Mouse (Mus musculus): ENCODE results near the gene Klf17.
"Not testable (repeated sequence)": the region's sequence is repeated elsewhere in the genome, so short reads cannot be mapped to it uniquely, and the experiment has no call there.

Klf17 gene

DNA sequence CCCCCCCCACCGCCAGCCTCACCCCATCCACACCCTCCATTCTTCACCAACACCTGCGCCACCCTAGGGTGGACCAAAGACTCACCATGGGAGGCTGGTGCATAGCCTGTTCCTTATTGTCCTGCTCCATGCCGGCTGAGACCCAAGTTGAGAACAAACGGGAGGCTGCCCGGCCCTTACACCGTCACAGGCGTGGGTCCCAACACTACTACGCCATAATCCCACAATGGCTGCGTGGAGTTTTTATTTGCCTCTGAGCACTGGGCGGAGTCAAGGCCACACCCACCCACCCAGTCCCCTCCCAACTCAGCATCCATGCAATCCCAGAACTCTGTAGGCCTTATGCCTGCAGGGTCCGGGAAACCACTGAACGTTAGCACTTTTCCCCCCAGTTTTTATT, at the start of gene Klf17:
TSS of gene Klf17 (minus strand) at position 233 of the 400 bp plus-strand sequence.
- no peak for DNase-seq (ENCODE audit: low read depth, low spot score)

GRCm38 (mm10) chr4:117814333-117814732, 48.9 kb upstream of the Klf17 start:
- DNase-seq (ENCODE audit: low read depth, low spot score): no peak

DNA sequence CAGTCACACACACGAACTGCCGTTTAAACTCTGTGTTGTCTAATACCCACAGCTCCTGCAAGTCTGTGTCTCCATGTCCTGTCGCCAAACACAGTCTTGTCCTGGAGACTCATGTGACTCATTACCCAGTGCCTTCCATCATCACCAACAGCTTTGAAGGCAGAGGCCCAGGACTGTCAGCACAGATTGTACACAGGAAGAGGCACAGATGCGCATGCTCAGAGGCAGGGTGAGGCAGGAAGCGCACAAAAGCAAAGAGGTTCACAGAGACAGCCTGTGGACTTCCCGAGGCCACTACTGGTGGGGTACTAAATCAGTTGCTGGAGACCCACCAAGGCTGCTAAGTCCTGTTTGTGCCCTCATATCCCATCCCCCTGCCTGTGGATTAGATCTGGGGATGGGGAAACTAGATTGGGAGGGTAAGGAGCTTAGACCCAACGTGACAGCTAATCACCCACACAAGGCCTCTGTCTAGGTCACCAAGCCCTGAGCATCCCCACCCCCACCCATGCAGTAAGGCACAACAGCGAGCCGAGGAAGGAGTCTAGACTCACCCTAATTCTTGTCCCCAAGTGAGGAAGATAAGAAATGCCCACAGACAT, 48.2 kb upstream of the Klf17 start:
- DNase-seq (ENCODE audit: low read depth, low spot score): peak; percentile 24

DNA sequence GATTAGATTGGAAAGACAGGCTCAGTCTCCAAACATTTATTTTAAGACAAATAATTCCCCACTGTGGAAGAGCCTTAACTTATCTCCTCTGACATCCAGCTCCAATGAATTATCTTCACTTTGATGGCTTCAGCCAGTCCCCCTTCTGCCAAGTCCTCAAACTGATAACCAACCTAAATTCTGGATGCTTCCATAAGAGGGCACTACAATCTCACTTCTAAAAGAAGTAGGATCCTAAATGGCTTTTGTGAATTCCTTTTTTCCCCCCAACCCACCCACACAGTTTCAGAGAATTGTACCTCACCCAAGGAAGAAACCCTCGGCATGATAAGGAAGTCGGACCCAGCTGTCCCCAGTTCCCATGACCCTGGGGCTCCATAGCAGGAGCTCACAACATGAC, 45.5 kb upstream of the Klf17 start:
- DNase-seq (ENCODE audit: low read depth, low spot score): no peak

DNA sequence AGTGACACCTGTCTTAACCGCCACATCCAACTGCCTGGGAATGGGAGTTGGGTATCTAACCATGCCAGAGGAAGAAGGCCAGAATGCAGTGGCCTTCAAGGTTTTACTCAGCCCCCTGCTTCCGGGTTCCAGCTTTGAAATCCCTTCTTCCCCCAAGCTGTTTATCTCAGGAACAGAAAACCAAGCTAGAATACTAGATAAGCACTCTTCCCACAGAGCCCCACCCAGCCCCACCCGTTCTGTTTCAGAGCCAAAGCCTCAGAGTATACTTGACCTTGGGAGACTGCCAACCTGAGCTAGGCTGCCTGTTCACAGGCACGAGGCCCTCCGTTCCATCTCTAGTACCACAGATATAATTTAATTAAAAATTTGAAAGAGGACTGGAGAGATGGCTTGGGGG, 41.5 kb upstream of the Klf17 start:
- DNase-seq (ENCODE audit: low read depth, low spot score): no peak

GRCm38 (mm10) chr4:117799904-117800303, 34.5 kb upstream of the Klf17 start:
- DNase-seq (ENCODE audit: low read depth, low spot score): no peak

DNA sequence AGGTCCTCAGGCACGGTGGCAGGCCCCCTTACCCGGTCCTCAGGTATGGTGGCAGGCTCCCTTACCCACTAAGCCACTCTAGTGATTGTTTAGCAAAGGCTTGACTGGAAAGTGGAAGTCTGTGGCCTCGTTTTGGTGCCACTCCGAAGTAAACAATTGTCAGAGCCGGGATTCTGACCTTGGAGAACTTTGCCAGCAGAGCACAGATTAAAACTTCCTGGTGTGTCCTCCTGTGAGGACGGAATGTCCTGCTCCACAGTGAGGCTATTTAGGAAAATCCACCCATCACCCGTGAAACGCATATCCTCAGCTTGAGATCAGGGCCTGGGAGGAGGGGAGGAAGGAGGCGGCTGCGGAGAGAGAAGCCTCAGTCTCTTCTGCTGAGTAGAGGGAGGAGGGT, 22.9 kb upstream of the Klf17 start:
- DNase-seq (ENCODE audit: low read depth, low spot score): no peak

DNA sequence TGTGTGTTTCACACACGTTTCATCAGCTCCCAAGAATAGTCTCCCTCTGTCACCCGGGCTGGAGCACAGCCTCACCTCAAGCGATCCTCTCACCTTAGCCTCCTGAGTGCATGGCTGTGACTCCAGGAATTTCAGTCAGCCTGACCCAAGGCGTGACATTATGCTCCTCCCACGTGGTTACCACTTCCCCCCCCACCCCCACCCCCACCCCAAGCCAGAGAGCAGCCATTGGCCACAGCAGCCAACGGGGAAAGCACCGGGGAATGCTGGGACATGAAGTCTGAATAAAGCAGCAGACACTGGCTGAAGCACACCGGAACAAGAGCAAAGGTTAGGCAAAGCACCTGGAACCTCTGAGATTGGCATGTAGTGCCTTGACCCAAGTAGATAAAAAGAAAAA, 21.5 kb upstream of the Klf17 start:
- DNase-seq (ENCODE audit: low read depth, low spot score): peak; percentile 8

GRCm38 (mm10) chr4:117782908-117783307, 17.5 kb upstream of the Klf17 start:
- no peak for DNase-seq (ENCODE audit: low read depth, low spot score)

DNA sequence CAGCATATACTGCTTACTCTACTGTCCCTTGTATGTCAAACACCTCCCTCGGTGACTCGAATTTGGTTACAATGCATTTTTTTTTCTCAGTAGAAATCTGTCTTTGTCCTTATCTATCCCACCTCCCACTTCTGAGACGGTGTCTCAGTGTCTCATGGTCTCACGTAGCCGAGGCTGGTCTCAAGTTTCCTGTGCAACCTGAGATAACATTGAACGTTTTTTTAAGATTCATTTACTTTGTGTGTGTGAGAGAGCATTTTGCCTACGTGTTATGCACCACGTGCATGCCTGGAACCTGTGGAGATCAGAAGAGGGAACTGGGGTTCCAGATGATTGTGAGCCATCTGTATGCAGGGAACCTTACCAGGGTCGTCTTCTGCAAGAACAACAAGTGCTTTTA, 7.5 kb upstream of the Klf17 start:
- no peak for DNase-seq (ENCODE audit: low read depth, low spot score)

DNA sequence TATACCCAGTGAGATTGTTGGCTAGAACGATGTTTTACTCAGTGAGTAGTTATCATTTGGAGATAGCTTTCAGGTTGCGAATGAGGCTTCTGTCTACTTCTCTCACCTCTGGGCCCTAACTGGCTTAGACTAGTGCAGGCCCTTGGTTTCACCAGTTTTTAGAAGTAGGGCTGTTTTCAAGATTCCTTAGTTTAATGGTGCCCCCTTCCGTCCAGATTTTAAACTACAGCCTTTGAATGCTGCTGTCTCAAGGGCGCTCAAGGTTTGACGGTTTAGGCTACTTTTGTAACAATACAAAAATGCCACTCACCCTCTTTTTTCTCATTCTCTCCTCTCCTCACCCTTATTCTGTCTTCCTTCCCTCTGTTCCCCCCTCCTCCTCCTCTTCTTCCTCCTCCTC, 5.5 kb upstream of the Klf17 start:
- DNase-seq (ENCODE audit: low read depth, low spot score): peak; percentile 20

GRCm38 (mm10) chr4:117760151-117760550, 5.3 kb downstream of the Klf17 start:
- DNase-seq (ENCODE audit: low read depth, low spot score): no peak

GRCm38 (mm10) chr4:117752469-117752868, 13.0 kb downstream of the Klf17 start:
- not testable (repeated sequence) for DNase-seq (ENCODE audit: low read depth, low spot score)

GRCm38 (mm10) chr4:117737559-117737958, 27.9 kb downstream of the Klf17 start:
- DNase-seq (ENCODE audit: low read depth, low spot score): no peak

DNA sequence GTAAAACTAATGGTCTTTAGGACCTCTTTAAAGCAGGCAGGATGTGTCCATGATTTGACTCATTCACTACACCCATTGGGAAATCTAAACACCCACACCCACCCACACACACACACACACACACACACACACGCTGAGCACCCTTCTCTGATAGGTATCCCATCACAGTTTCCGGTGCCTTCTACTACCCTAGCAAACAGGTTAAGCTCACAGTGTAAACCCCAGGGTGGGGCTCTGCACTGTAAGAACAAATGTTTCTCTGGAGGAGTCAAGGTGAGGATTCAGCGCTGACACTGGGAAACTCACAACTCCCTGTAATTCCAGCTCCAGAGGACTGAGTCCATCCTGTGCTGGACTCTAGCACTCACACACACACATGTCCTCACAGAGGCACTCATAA, 33.5 kb downstream of the Klf17 start:
- DNase-seq (ENCODE audit: low read depth, low spot score): no peak

DNA sequence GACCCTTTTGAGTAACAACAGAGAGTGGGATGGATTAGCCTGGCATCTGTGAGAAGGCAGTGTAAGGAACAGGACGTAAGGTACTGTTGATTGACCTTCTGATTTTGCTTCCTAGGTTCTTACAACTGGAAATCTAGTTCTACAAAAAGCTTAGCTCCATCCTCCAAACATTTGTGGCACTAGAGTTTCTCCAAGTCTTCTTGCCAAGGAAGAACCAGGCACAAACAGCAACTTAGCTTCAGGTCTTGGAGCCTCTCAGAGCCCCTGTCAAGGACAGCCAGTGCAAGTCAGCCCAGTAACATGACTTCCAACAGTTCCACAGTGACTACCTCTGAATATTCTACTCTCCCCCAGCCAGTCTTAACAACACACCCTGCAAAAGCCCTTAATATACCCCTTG, 41.3 kb downstream of the Klf17 start, which contains the start of gene Gm12845:
TSS of gene Gm12845 (plus strand) at position 301 of the 400 bp plus-strand sequence.
- no peak for DNase-seq (ENCODE audit: low read depth, low spot score)

- DNase-seq (ENCODE audit: low read depth, low spot score): no peak
Measured at GRCm38 (mm10) chr4:117713303-117714098, 51.9 kb downstream of the Klf17 start.

DNA sequence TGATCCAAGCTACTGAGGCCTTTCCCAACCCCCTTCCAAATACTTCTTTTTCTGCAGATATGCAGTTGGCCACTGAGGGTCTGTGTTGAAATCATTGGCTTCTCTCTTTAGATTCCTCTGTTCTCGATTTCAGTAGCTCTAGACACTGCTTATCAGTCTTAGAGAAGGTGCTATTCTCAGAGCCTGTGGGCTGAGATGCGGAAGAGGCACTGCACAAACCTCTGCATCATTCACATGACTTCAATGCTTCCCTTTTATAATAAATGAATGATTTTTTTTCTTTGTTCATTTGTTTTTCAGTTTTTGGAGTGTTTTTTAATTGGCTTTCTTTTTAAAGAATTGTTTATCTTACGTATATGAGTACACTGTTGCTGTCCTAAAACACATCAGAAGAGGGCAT, 53.1 kb downstream of the Klf17 start:
- DNase-seq (ENCODE audit: low read depth, low spot score): no peak

- no peak for DNase-seq (ENCODE audit: low read depth, low spot score)
Measured at GRCm38 (mm10) chr4:117708780-117709550, 56.5 kb downstream of the Klf17 start.
